7 mouse cellular contexts compared by ENCODE assay signal in the genomic region with DNA sequence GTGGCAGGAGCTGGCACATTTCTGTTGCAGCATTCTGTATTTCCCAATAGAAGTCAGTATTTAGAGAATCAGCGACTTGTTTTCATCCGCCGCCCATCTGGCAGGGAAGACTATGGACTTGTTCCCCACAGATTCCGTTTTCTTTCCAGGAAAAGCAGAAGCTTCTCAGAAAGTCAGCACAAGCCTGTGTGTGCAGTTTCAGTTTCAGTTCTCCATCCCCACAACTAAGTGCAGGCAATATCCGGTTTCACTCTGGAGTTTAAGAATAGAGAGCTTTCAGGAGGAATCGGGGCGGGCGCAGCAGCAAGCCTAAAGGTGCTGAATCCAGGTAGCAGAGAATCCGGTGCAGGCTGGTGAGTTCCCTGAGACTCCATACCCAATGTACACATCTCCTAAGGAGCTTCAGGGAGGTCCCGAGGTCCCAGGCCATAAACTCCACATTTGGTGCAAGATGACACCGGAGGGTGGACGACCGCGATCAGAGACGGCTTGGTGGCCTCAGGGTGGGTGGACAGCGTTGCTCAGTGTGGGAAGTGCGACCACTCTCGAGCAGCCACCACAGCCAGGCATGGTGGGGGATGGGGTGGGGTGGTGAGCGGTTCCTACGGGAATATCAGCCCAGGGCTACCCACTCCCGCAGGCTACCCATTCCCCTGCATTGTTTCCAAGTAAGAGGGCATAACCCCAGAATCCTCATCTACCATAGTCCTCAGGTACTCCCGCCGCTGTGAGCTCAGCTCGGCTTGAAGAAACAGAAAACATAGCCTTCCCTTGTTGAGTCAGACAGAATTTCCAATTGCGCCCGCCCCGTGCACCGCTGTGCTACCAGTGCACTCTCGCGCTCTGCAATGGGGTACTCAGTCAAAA. TPM values are rescaled to one million over a fixed set of nuclear protein-coding genes. Genes with fewer than 3 reads are reported as not detected.
DNase-seq lines count a peak whose midpoint lies in the region; ATAC-seq and TF ChIP-seq lines count a peak whose summit lies in the region.

Gbp7 (plus strand) TSS at position 256 of the 867 bp plus-strand sequence.

- no peaks in the 10 kb centered on the region; the same call in 1 of the 2 replicates for H3K4me1 ChIP-seq in cortical plate, adult 2 months (ENCODE audit: control insufficient read depth, insufficient read depth, low read length)

- intact Hi-C loops in left cerebral cortex, postnatal 10 days (cut with DNase I) = no loop called here

- ATAC-seq in inflammation-experienced regulatory T-cells, adult 6 months = peak; percentile 87
- peak; percentile 85 for ATAC-seq in megakaryocyte progenitor cell, adult 5-6 weeks (replicated peaks; ENCODE audit: poor library complexity)

- DNase-seq in T-cell, adult 2 months (ENCODE audit: low spot score) = peak; percentile 68
- peak; percentile 22 for DNase-seq in gastrocnemius, postnatal 10 days
- DNase-seq in left cerebral cortex, postnatal 10 days (ENCODE audit: extremely low spot score in 1 of 2, low spot score in 2 of 2) = peak; percentile 40 to 43
- DNase-seq in right cerebral cortex, postnatal 25 days = peak; percentile 33

- peak within 1 kb of the TSS; percentile 76 for H3K4me3 ChIP-seq in cortical plate, adult 2 months (ENCODE audit: insufficient read depth, low read length)

- TF ChIP-seq CTCF in cortical plate, adult 2 months (IDR thresholded peaks at IDR 0.05; ENCODE audit: extremely low read depth, insufficient read depth, low read length) = no peak

- TF ChIP-seq POLR2A in cortical plate, adult 2 months (IDR thresholded peaks at IDR 0.05; ENCODE audit: extremely low read depth, insufficient read depth, low read length) = no peak

- no peak within 1 kb of the TSS for H3K27ac ChIP-seq in cortical plate, adult 2 months (ENCODE audit: insufficient read depth, low read length)

RNA-seq across cellular contexts. Expression of gene Gbp7, which starts in this region (rescaled TPM):
- 2.2 and 2.9 TPM in 2 replicates for polyA plus RNA-seq in cortical plate, adult 2 months (2012; rRNA removed)
- total RNA-seq in gastrocnemius, postnatal 10 days (2021) = 1 to 10 TPM; 4.3 to 5.8 TPM
- 100 to 1,000 TPM; 180 to 223 (median 211) TPM for polyA plus RNA-seq in inflammation-experienced regulatory T-cells, adult 6 months (2017; shearing (Covaris generic))
- 1 to 10 TPM; 3.4 to 3.8 TPM for total RNA-seq in left cerebral cortex, postnatal 10 days (2021)
- 25.5 and 25.6 TPM in 2 replicates for total RNA-seq in megakaryocyte progenitor cell, adult 5-6 weeks (2015)
- total RNA-seq in megakaryocyte progenitor cell, adult 5-6 weeks (2017) = 22.4 and 27.9 TPM in 2 replicates

Comparison
In these comparisons a context has a peak if more than half of its experiments do, and no peak if none do; other contexts are left out.
1. RNA of gene Gbp7 (polyA plus RNA-seq): 180 to 223 TPM in inflammation-experienced regulatory T-cells, adult 6 months; 2.2 to 2.9 TPM in cortical plate, adult 2 months; every median in the first group is over 10 times any median in the second.
2. Peak in every context shown above with its lines, with median percentiles within 50 percentile points of each other: DNase-seq.